Mouse (Mus musculus) cerebellum, adult 9-10 months (tissue): ENCODE measurements at regions not wholly inside any gene's neighbourhood (a gene's known extent, or its start where the extent isn't known, plus 50 kb on each side); places are given as distances from the start of the nearest gene placed in this dataset.
"Not testable (repeated sequence)": the region's sequence is repeated elsewhere in the genome, so short reads cannot be mapped to it uniquely, and the experiment has no call there.

ENCODE experiments used
- DNase-seq: peaks from one replicate; pipeline ENCODE4 v3.0.0; 2022

- DNase-seq: no peak
Observed at GRCm38 (mm10) chr6:37749016-37749415, 121.6 kb upstream of the Trim24 start.

GRCm38 (mm10) chr6:37750271-37750670 is 120.3 kb upstream of the Trim24 start:
- DNase-seq: no peak

GRCm38 (mm10) chr6:37751701-37752100 is 118.9 kb upstream of the Trim24 start:
- DNase-seq: no peak

- not testable (repeated sequence) for DNase-seq
Observed at GRCm38 (mm10) chr6:37761003-37761402, 109.6 kb upstream of the Trim24 start.

- DNase-seq: no peak
Observed at GRCm38 (mm10) chr6:37763036-37763435, 107.6 kb upstream of the Trim24 start.

- no peak for DNase-seq
Observed at GRCm38 (mm10) chr6:37767690-37768089, 102.9 kb upstream of the Trim24 start.

GRCm38 (mm10) chr6:37773294-37773693 is 97.3 kb upstream of the Trim24 start:
- DNase-seq: no peak

GRCm38 (mm10) chr6:37775151-37775550 is 95.5 kb upstream of the Trim24 start:
- DNase-seq: no peak

- DNase-seq: no peak
Observed at GRCm38 (mm10) chr6:37779893-37780292, 90.7 kb upstream of the Trim24 start.

GRCm38 (mm10) chr6:37781894-37782293 is 88.7 kb upstream of the Trim24 start:
- DNase-seq: no peak

- not testable (repeated sequence) for DNase-seq
Observed at GRCm38 (mm10) chr6:37785280-37785679, 85.3 kb upstream of the Trim24 start.

- no peak for DNase-seq
Observed at GRCm38 (mm10) chr6:37785741-37786140, 84.9 kb upstream of the Trim24 start.

- not testable (repeated sequence) for DNase-seq
Observed at GRCm38 (mm10) chr6:37787858-37788257, 82.8 kb upstream of the Trim24 start.

GRCm38 (mm10) chr6:37790878-37791277 is 79.7 kb upstream of the Trim24 start:
- DNase-seq: no peak

- no peak for DNase-seq
Observed at GRCm38 (mm10) chr6:37794211-37794610, 76.4 kb upstream of the Trim24 start.

- no peak for DNase-seq
Observed at GRCm38 (mm10) chr6:37795001-37795400, 75.6 kb upstream of the Trim24 start.

- DNase-seq: no peak
Observed at GRCm38 (mm10) chr6:37803231-37803630, 67.4 kb upstream of the Trim24 start.

GRCm38 (mm10) chr6:37805896-37806295 is 64.7 kb upstream of the Trim24 start:
- peak; percentile 1 for DNase-seq

- not testable (repeated sequence) for DNase-seq
Observed at GRCm38 (mm10) chr6:37806529-37807191, 64.0 kb upstream of the Trim24 start.

- peak; percentile 1 for DNase-seq
Observed at GRCm38 (mm10) chr6:37815218-37815617, 55.4 kb upstream of the Trim24 start.
